Mouse (Mus musculus) WW6 (cell line): ENCODE measurements around the gene Ttll8.

Source experiments
- DNase-seq: peaks from one replicate; pipeline ENCODE4 v3.0.0-alpha.2; 2013; ENCODE audit warnings: low read depth, low spot score

The Ttll8 gene

DNA sequence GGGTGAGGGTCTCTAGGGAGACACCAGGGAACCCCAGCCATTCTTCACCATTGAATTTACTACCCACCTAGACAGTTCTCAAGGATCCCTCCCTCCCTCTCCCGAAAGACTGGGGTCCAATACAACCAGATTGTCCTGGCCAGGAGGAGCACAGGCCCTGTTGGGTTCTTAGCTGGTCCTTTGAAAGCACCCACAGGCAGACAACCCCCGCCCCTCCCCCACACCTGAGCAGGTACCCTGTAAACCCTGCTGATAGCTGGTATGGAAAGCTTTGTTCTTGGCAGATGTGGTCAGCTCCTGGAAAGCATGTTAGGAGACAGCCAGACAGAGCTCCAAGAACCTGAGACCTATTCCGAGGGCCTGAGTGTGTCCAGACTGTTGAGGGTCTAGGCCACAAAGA is 93.4 kb downstream of the Ttll8 start:
- DNase-seq, result no peak

DNA sequence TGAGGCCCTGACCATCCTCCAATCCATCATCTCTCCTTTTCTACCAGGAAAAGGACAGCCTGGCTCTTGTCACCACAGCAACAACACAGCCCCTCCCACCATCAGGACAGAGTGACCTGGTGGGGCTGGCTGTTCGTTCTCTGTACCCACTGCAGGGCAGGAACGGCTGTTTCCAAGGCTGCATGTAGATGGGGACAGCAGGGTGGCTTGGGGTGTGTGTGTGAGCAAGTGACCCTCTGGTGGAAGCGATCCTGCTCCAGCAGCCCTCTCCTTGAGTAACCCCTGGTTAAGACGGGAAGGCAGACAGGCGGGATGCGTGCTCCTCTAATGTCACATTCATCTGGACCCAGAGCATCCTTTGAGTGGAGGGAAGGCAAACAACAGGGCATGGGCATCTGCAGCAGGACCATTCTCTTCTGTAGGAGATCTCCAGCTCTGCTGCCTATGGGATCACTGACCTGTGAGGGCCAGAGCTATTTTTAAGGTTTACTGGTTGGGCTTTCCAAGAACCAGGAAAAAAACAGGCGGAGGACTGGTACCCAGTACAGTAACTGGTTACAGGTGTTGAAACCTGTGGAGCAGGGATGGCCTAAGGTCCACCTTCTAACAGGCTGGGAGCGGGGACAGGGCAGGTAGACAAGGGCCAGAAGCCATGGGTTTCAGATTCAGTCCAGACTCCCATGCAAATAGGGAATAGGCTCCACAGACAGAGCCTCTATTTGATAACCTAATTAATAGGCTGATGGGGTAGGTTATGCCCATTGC is 94.8 kb downstream of the Ttll8 start:
- no peak for DNase-seq

GRCm38 (mm10) chr15:88858707-88859106 is 95.5 kb downstream of the Ttll8 start:
- no peak for DNase-seq

DNA sequence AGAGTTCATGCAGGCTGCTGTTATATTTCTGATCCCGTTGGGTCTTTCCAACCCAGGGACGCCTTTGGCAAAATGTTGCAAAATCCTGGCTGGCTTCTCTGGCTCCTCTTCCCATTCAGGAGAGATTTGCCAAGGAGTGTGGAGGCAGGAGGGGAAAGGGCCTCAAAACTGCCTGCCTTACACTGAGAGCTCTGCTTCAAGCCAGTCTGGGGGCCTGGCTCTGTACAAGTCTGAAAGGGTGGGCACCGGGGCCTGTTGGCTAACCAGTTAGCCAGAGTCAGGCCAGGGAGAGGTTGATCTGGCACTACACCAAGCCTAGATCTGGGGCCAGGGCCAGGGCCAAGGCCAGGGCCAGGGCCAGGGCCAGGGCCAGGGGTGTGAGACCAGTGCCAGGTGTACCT is 96.1 kb downstream of the Ttll8 start:
- DNase-seq, result no peak

- no peak for DNase-seq
Observed at GRCm38 (mm10) chr15:88857361-88857760, 96.9 kb downstream of the Ttll8 start.

DNA sequence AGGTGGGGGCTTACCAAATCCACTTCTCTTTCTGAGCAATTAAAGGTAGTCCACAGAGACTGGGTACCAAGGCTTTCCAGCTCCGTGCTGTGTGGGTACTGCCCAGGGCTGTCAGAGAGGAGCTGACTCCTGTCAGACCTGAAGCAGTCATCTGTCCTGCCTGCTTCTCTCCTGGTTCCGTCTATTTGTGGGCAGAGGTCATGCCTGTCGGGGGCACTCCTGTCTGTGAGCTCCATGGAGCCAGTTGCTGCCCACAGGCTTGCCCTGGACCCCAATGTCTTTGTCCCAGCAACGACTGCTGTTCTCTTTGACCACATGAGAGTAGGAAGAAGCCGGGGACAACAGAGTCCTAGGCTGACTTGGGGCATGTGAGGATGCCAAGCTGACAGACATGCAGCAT is 97.6 kb downstream of the Ttll8 start:
- no peak for DNase-seq

GRCm38 (mm10) chr15:88855896-88856417 is 98.3 kb downstream of the Ttll8 start:
- DNase-seq, result no peak

GRCm38 (mm10) chr15:88854969-88855830 is 99.0 kb downstream of the Ttll8 start:
- no peak for DNase-seq

GRCm38 (mm10) chr15:88854119-88854968 is 99.9 kb downstream of the Ttll8 start:
- DNase-seq, result no peak

DNA sequence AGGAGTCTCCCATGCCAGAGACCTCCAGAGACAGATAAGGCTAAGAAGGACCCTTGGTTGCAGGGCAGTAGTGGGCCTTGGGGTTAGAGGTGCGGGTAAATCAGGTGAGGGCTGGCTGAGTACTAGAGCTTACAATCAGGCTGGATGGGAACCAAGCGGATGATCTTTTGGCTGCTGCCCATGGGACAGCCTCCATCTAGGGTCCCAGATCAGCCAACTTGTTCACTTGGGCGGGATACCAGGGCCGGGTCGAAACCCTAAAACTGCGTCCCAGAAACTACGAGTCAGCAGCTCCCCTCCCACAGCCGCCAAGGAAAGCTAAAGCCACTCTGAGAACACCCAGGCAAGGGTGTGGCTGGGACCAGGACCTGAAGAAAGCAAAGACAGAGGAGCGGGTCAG is 101.1 kb downstream of the Ttll8 start:
- no peak for DNase-seq

DNA sequence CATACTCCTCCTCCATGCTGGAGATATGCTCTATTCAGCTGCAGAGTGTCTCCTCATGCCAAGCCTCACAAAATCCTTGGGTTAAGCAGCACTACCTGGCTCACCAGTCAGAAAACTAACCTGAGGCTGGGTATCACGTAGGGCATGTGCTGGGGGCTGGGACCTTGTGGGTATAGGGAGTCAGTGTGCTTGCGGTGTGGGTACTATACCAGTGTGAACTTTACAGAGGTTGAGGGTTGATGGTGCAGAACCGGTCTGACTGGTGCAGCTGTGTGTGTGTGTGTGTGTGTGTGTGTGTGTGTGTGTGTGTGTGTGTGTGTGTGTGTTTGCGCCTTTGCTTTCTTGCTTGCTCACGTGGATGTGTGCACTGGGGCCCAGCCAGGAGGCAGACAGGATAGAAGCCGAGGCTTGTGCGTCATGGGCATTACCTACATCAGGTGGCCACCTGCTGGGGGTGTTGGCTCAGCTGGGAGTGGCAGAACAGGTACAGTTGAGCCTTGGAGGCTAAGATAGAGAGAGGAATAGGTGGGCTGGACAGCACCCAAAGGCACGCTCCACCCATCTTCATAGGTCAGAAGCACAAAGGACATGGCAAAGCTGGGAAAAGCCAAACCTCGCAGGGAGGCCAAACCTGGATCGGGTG is 102.6 kb downstream of the Ttll8 start:
- DNase-seq, result no peak

- DNase-seq, result no peak
Observed at GRCm38 (mm10) chr15:88851076-88851475, 103.1 kb downstream of the Ttll8 start.

DNA sequence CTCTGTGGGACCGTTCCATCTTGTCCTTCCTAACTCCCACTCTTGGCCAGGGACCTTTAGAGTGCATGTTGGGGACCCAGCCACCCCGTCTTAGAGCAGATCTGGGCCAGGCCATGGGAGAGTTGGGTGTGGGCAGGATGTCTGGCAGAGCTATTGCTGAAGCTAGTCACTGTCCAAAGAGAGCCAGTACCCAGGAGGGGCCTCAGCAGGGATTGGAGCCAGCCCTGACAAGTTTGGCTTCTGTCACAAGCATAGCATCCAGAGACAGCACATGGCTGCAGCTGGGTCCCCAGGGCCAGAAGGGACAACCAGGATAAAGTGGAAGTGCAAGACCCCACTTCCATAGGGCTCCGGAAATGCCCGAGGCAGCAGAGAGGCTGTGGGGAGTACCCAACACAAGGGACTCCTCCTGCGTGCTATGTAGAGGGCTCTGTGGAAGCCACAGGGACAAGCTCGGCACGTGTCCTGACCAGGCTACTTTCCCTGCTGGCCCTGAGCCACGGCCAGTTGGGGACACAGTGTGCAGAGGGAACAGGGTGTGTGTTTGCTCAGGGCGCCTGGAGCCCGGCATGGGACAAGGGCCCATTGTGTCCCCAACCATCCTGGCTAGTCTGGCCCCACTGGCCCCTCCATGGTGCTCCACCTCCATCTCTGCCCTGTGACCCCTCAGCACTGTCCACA is 103.9 kb downstream of the Ttll8 start:
- DNase-seq, result no peak

DNA sequence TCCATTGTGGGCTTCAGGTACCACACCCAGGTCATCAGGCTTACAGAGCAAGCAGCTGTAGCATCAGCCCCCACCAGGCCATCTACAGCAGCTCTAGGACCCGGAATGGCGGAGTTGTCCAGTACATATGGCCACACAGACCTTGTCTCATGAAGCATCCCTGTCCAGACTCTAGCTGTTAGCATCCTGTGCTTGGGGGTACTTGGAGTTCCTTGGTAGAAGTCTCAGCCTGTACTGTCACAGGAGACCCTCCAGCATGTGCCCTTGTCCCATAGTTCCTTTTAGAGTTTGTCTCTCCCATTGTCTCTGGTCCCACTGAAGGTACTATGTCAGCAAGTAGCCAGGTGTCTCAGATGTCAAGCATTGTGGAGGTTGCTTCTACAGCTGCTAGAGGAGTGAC is 104.6 kb downstream of the Ttll8 start:
- no peak for DNase-seq

DNA sequence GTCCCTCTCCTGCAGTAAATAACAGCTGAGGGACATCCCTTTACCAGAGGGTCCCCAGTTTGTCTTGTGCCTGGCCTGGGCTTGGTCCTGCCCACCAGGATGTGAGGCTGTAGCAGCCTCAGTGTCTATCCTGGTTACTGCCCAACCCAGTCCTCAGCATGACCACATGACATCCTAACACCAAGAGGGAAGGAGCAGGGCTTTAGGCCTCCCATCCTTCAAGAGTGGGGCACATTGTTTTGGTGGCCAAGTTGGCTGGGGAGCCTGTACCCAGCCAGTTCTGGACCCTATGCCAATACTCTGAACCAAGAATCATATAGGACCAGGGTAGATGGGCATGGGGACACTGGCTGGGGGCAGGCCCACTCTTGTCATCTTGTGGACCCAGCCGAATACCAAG is 105.6 kb downstream of the Ttll8 start:
- DNase-seq, result no peak

DNA sequence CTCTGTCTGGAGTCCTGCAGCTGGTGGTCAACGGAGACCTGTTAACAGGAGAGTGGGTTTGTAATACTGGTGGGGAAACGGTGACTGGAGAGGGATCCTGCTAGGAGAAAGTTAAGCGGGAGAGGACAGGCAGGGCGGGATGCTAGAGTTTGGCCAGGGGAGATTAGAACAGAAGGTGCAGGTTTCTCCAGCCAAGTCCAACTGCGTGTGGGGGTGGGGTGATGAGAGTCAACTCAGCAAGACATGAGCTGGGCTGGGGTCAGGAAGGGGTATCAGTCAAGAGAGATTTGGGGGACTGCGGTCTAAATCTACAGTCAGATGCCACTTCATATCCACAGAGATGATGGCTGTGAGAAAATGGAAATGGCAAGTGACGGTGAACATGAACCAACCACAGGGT is 109.3 kb downstream of the Ttll8 start:
- DNase-seq, result no peak

- no peak for DNase-seq
Observed at GRCm38 (mm10) chr15:88843486-88844097, 110.6 kb downstream of the Ttll8 start.

DNA sequence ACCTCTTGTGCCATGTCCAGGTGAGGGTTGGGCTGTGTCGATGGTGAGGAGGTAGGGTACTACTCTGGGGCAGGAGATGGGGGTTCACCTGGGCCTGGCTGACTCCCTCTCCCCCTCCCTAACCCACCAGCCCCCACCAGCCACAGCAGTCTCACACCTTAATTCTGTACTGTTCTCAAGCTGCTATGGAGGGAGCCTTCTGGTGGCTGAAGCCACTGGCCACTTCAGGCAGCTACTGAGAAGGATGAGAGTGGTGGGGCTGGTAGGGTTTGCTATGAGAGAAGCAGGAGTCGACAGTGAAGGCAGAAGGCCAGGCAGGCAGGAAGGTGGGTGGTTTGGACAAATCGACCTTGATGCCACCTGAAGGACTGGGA is 111.9 kb downstream of the Ttll8 start:
- no peak for DNase-seq

DNA sequence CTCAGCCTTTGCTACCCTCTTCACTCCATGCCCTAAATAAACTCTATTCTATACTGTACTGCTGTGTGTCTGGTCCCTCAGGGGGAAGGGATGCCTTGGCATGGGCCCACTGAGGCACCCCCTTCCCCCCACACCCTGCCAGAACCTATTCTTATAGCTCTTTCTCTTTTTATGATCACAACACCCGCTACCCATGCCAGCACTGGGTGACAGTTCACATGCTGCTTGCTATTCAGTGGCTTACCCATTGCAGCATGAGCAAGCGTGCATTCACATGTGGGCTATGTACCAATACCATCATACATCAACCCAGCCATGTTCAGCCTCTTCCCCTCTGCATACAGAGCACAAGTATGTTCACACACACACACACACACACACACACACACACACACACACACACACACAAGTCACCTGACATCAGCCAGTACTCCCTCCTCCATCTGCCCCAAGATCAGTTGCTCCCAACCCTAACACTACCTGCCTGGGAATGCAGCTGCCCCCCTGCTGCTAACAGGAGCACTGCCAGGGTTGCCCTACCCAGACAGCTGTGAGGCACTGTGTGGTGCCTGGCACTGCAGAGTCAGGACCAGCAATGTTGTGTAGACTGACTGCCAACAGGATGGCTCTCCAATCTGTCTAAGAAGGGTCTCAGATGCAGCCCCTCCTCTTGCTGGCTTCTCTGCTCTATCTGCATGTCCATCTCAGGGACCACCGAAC is 112.5 kb downstream of the Ttll8 start:
- no peak for DNase-seq

DNA sequence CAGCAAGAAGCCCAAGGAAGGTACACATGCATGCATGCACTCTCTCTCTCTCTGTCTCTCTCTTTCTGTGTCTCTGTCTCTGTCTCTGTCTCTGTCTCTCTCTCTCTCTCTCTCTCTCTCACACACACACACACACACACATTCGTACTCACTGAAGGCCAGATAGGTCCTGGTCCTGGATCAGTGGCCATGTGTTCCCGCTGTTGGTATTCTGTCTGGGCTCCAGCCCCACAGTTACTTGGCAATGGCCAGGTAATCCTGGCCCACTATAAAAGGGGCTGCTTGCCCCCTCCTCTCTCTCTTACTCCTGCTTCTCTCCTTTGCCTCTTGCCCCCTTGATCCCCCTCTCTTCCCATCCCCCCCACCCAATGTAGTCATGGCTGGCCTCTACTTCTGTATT is 113.1 kb downstream of the Ttll8 start:
- no peak for DNase-seq
